In the genomic region with DNA sequence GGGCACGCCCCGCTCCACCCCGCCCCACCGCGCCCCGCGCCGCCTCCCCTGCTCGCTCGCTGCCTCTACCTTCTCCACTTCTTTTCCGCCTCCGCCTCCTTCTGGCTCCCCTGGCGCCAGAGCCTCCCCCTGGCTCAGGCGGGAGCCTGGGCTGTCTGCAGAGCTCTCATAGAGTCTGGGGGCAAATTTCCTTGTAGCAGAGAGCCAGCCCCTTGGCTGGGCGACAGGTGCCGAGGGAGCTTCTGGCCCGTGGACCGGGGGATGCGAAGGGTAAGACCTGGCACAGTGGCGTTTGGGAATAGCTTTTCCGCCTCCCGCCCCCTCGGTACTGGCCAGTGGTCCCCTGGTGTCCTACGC, we compare ENCODE assay signal across 8 mouse cellular contexts. TPM values are rescaled to one million over a fixed set of nuclear protein-coding genes. Genes with fewer than 3 reads are reported as not detected.
DNase-seq lines count a peak whose midpoint lies in the region; ATAC-seq and TF ChIP-seq lines count a peak whose summit lies in the region.

No protein-coding gene starts in this region.

- peak overlapping the region; percentile 94 for H3K27ac ChIP-seq in layer of hippocampus, adult 2 months
- H3K27ac ChIP-seq in forebrain, embryonic 16.5 days (ENCODE audit: low read length): peak overlapping the region; percentile 97
- no peak overlapping the region for H3K27ac ChIP-seq in liver, embryonic 15.5 days (replicated peaks)

- H3K36me3 ChIP-seq in forebrain, embryonic 16.5 days (ENCODE audit: control insufficient read depth, insufficient read depth): no peaks in the 10 kb centered on the region
- no peaks in the 10 kb centered on the region for H3K36me3 ChIP-seq in liver, embryonic 15.5 days (replicated peaks)

- ATAC-seq in forebrain, embryonic 16.5 days: peak; percentile 76
- ATAC-seq in liver, embryonic 15.5 days (ENCODE audit: insufficient read depth): no peak
- no peak; the same call in 1 of the 2 replicates for ATAC-seq in megakaryocyte-erythroid progenitor cell, adult 5-6 weeks (replicated peaks; ENCODE audit: low FRiP score, low TSS enrichment, poor library complexity, severe bottlenecking)

- DNase-seq in layer of hippocampus, adult 2 months (ENCODE audit: low spot score in 2 of 2): no peak
- no peak for DNase-seq in layer of hippocampus, postnatal 25 days (ENCODE audit: extremely low spot score in 1 of 2, low spot score in 1 of 2)
- DNase-seq in cerebellum, adult 11 months: peak; percentile 77
- DNase-seq in ovary, adult 18-20 months (ENCODE audit: low spot score): no peak
- DNase-seq in T-cell, adult 2 months (ENCODE audit: low spot score): no peak

- 0% methylated on average over 20 of the region's 24 CpGs for WGBS in forebrain, embryonic 16.5 days
- WGBS in liver, embryonic 15.5 days (ENCODE audit: insufficient replicate concordance): 2% methylated on average over 23 of the region's 24 CpGs

- H3K4me1 ChIP-seq in forebrain, embryonic 16.5 days (replicated peaks; ENCODE audit: control insufficient read depth, insufficient read depth, low read length): peaks cover 12% of the 10 kb centered on the region; the same call in 1 of the 2 replicates
- H3K4me1 ChIP-seq in liver, embryonic 15.5 days (replicated peaks): no peaks in the 10 kb centered on the region

- TF ChIP-seq CTCF in layer of hippocampus, adult 2 months (conservative IDR thresholded peaks at IDR 0.05): no peak

- peak overlapping the region; percentile 84 for H3K4me3 ChIP-seq in layer of hippocampus, adult 2 months
- peak overlapping the region; percentile 84 for H3K4me3 ChIP-seq in forebrain, embryonic 16.5 days (replicated peaks; ENCODE audit: low read length)
- H3K4me3 ChIP-seq in liver, embryonic 15.5 days (replicated peaks): peak overlapping the region; percentile 45

- H3K9ac ChIP-seq in forebrain, embryonic 16.5 days (replicated peaks; ENCODE audit: low read depth, low read length): peak overlapping the region; percentile 98
- H3K9ac ChIP-seq in liver, embryonic 15.5 days: no peak overlapping the region

- H3K9me3 ChIP-seq in forebrain, embryonic 16.5 days (ENCODE audit: control insufficient read depth, low read length): no peaks in the 10 kb centered on the region
- H3K9me3 ChIP-seq in liver, embryonic 15.5 days (replicated peaks): no peaks in the 10 kb centered on the region

- H3K4me2 ChIP-seq in forebrain, embryonic 16.5 days (ENCODE audit: low read length): peak overlapping the region; percentile 68
- peak overlapping the region; percentile 68 for H3K4me2 ChIP-seq in liver, embryonic 15.5 days

- no peaks in the 10 kb centered on the region; the same call in 1 of the 2 replicates for H3K27me3 ChIP-seq in forebrain, embryonic 16.5 days (replicated peaks; ENCODE audit: control insufficient read depth, insufficient read depth, low read length)
- peaks cover 62% of the 10 kb centered on the region for H3K27me3 ChIP-seq in liver, embryonic 15.5 days

RNA-seq across cellular contexts. Expression of gene Cnr1, which starts 0.5 kb away (rescaled TPM):
- 100 to 1,000 TPM; 175 to 181 TPM for total RNA-seq in layer of hippocampus, adult 2 months (2021)
- 100 to 1,000 TPM; 187 to 189 TPM for total RNA-seq in layer of hippocampus, postnatal 25 days (2021)
- polyA plus RNA-seq in forebrain, embryonic 16.5 days (2015; fragmentation: Nextera tagmentation; extraction: Ambion mirVana): 86.8 and 103 TPM in 2 replicates
- 0.06 and 0.09 TPM in 2 replicates for polyA plus RNA-seq in liver, embryonic 15.5 days (2015; fragmentation: Nextera tagmentation; extraction: Ambion mirVana)
- total RNA-seq in megakaryocyte-erythroid progenitor cell, adult 5-6 weeks (2014; fragmentation: Nextera tagmentation): not detected in 2 replicates
- total RNA-seq in megakaryocyte-erythroid progenitor cell, adult 5-6 weeks (2017): 0.19 TPM in 1 of 2 replicates, not detected in the other

Comparison
In these comparisons a context has a peak if more than half of its experiments do, and no peak if none do; other contexts are left out.
1. RNA of gene Cnr1, which starts 0.5 kb away (total RNA-seq): 187 to 189 TPM in layer of hippocampus, postnatal 25 days and 175 to 181 TPM in layer of hippocampus, adult 2 months; 0.19 TPM in megakaryocyte-erythroid progenitor cell, adult 5-6 weeks; every median in the first group is over 100 times any median in the second.
2. Peak in every context shown above with its lines, with median percentiles within 50 percentile points of each other: H3K4me3 ChIP-seq.